Mouse (Mus musculus): ENCODE results near the gene Lacc1.
"Not testable (repeated sequence)": the region's sequence is repeated elsewhere in the genome, so short reads cannot be mapped to it uniquely, and the experiment has no call there.

Gene Lacc1

DNA sequence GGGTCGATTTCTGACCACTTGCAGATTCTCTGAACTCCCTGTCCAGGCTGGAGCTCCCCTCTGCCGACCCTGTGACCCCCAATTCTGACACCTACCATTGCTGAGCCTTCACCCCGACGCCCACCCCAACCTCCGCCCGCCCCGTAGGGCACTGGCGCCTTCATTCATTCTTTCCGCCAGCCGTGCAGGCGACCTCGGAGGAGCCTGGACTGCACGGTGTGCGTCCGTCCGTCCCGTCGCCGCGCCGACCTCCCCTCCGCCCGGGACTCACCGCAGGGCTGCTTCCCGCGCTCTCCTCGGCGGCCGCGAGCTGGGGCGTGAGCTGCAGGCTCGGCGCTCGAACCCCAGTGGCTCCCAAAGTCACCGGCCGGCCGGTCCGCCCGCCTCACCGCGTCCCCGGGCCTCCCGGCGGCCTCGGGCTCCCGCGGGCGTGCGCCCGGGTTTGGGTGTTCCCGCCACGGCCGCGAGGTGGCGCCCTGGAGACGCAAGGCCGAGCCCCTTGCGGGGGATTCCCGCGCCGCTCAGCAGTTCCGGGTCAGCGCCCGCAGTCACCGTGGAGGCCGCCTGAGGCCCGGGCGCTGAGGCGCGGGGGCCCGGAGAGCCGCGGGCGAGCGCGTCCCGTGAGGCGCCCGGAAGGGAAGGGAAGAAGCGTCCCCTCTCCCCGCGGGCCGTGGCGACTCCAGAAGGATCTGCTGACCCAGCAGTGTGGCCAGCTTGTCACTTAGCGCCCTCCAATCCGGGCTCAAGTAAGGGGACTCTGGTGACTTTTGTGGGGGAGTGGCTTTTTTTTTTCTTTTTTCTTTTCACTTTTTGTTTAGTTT lies at the start of gene Lacc1, which contains the start of gene Ccdc122:
Lacc1 (minus strand) TSS at position 679 of the 821 bp plus-strand sequence.
Ccdc122 (plus strand) TSS at position 547 of the 821 bp plus-strand sequence.
- peak; percentile 80 to 83 for DNase-seq (ENCODE audit: low spot score in 2 of 2)

DNA sequence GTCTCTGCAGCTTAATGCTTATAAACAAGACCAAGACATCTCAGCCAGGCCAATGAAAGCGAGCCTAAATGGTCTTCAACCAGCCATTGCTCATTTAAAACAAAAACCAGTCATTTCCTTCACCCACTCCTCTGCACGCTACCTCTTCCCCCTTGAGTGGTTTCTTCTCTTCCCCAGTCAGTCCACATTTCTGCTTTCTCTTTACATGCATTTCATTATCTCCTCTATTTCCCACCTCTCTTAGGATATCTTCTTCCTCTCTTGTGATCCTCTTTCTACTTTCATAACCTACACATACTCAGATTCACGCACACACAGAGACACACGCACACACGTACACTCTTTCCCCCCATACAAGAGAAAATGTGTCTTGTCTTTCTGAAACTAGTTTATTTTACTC lies 44.5 kb upstream of the Lacc1 start:
- no peak for DNase-seq (ENCODE audit: low spot score in 2 of 2)

DNA sequence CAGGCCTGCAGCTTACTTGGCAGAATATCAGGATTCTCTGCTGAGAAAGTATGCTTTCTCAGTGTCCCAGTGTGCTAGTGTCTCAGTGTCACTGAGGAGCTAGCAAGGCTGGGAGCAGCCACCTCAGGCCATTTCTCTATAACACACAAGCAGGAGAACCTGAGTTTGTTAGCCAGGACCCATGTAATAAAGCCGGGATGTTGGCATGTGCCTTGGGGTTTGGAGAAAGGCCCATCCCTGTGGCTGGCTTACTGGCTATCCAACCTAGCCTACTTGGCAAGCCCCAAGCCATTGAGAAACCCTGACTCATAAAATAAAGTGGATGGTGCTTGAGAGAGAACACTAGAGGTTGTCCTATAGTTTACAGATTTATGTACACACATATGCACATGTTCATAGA lies 32.7 kb upstream of the Lacc1 start:
- DNase-seq (ENCODE audit: low spot score in 2 of 2), result peak in 1 of 2 experiments; percentile 30

DNA sequence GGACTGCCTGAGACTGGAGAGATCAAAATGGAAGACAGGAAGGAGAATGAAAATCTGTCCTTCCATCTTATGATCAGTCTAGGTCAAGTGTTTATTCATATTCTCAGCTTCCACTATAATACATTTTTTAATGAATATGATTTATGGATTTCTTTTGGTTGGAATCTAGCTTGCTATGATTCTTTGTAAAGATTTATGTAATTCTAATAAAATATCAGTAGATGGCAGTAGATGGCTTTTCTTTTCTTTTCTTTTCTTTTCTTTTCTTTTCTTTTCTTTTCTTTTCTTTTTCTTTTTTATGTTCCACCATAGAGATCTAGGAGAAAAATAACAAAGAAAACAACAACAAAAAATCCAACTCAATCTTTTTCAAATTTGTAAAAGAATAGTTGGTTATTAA lies 16.6 kb upstream of the Lacc1 start:
- DNase-seq (ENCODE audit: low spot score in 2 of 2), result no peak

DNA sequence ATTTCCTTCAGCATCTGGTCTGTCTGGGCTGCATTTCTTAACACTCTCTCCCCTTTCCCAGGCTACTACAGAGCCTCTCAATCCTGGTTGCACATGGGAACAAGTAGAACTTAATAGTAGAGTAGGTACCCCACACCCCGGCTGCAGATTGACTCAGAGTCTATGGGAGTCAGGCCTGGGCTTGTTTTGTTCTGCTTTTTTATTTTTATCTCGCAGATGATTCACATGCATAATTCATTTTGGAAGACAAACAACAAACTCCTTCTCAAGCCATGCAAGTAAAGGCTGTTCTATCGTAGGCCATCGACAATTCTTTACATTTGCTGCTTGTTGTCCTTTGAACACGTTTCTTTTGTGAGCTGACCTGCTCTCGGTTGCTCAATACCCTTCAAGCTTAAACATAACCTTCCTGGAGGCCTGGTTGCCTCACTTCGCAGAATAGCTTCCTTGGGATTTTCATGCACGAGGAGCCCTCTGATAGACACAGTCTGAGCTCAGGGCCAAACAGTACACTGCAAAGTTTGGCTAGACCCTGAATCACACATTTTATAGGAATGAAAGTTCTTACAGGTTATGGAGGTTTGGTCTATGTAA lies 1.2 kb upstream of the Lacc1 start:
- peak; percentile 29 to 53 for DNase-seq (ENCODE audit: low spot score in 2 of 2)

DNA sequence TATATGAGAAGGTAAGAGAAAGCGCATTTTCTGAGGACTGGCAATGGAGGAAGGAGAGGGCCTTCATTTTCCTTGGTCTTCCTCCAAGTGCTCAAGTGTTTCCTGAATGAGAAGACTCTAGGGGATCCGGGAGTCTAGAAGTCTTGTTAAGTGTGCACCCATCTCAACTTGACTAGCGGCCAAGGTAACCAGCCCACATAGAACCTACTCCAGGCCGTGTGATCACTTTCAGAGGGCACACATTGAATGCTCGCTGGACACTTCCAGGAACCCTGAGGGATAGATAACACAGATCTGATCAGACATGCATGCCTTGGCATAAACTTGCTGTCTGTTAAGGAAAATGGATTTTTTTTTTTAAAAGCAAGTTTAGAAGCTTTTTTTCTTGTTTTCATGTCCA lies 626 bp upstream of the Lacc1 start:
- no peak for DNase-seq (ENCODE audit: low spot score in 2 of 2)

DNA sequence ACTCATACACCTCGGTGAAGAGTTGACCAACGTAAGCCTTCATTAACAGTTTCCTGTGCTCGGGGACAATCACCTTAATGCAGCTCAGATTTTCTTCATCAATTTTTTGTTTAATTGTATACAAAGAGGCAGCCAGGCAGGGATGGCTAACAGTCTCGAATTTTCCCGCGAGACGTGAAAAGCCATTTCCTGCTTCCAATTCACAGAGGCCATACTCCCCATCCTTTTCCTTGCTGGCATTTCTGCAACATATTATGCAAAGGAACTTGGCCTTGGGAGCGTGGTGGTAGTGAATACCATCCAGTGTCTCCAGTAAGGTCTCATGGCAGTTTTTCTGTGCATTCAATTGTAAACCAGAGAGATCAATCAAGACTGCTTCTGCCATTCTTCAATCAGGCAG lies 1.7 kb downstream of the Lacc1 start:
- no peak for DNase-seq (ENCODE audit: low spot score in 2 of 2)

DNA sequence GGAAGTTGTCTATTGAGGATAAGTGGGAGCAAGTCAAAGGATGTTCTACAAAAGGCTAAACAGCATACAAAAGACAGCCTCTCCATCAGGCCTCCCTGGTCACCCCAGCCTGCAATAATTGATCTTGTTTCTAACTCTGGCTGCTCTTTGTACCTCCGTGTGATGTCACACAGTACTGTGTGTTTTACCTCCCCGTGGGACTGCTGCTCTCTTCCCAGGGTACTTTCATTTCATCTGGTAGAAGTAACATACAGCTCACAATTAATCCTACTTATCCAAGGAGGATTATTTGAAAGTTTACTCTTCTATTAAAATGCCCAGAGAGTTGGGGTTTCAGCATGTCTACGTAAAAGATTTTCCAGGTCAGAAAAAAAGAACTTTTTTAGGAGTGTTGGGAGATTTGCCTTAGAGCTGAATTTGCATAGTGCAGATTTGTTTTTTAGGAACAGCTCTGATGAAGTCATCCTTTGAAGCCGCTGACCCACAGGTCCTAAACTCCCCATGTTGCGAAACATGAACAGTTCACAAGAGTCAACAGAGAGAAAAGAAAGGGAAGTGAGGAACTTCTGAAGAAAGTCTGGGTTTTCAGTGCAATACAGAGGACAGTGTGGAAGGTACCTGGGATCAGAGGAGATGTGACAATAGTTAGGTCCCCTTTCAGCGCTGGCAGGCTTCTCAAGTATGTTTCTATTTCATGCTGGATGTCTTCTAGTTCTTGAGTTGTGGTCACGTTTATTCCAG lies 2.4 kb downstream of the Lacc1 start:
- peak in 1 of 2 experiments; percentile 28 for DNase-seq (ENCODE audit: low spot score in 2 of 2)

DNA sequence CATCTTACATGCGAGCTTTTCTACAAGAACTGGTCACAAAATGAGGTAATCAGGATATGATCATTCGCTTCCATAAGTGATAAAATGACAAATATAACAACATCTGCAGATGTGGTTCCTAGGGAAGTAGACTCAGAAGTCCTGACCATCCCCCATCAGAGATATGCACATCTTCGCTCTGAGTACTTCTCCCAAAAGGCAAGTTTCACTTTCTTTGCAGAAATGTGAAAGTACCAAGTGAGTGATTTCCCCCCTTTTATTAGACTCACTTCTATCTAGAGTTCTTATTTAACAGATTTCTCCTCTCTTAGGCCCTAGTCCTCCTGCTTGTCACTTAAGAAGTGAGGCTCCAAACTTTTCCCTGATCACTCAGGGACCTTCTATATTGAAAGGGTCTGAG lies 3.3 kb downstream of the Lacc1 start:
- no peak for DNase-seq (ENCODE audit: low spot score in 2 of 2)

DNA sequence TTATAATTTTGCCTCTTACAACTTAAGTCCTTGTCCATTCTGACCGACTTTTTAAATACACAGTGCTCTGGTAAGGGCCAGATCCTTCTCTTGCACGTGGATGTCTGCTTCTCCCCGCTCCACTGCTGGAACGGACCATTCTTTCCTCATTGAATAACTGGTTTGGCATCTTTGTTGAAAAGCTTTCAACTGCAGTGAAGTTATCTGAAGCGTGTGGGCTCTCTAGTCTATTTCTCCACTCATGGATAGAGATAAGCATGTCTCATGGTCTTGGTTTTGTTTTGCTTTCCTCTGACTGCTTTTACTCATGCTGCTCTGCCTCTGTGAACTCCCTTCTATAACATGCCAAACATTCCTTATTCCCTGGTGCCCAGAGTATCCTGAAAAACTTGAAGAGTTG lies 4.3 kb downstream of the Lacc1 start:
- DNase-seq (ENCODE audit: low spot score in 2 of 2), result no peak

DNA sequence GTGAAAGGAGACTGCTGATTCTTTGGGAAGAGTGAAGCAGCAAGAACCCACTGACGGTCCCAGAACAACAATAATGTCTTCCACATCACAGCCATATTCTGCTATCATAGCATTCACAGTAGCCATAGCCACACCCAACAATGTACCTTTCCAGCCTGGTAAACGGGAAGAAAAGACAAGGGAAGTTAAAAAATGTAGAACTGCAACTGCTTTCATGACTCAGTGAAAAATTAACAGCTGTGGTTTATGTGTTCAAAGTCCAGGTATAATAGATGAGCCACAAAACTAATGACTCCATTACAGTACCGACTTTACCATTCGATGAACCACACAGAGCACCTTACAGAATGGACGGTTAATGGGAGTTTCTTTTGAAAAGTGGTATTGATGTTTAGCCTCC lies 5.9 kb downstream of the Lacc1 start:
- no peak for DNase-seq (ENCODE audit: low spot score in 2 of 2)

DNA sequence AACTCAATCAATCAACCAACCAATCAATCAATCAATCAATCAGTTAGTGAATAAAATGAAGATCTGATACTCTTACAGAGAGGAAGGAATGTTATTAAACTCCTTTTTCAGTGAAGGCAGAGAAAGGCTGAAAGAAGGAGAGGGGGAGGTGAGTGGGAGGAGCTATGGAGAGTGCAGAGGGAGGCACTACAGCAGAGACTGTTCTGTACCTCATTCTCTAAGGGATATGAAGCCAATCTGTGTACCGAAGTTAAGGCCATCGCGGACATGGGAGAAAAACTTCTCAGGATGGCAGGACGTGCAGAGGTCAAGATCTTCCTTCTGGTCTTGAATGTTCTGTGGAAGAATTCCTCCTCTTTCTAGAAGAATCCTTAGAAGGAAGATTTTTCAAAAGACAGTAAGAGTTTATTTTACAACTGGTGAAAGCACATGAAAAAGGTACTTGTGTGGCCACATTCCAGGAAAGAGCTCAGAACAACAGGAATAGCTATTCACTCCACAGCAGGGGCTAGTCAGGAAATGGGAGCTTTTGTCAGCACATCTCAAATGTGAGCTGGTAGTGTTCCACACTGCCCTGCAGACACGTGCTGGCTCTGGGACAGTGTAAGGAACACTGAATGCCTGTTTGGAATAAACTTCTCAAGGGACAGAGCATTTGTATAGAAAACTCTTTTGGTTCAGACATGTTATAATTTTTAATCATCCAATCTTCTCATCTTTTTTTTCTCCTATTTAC lies 7.2 kb downstream of the Lacc1 start:
- no peak for DNase-seq (ENCODE audit: low spot score in 2 of 2)

DNA sequence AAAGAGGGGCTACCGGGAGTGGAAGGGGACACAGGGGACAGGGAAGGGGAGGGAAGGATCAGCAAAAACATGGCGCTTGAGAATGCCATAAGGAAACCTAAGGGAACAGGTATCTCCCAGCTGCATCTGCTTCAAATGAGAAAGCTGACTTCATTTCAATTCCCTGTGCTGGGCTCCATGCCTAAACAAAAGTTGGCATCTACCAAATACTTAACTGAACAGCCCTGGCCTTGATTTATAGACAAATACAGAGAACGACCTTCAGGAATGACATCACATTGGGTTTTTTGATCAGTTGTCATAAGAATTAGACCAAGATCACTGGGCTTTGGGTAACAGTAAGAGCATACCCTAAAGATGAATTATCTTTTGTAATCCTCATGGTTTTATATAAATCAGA lies 12.2 kb downstream of the Lacc1 start:
- no peak for DNase-seq (ENCODE audit: low spot score in 2 of 2)

DNA sequence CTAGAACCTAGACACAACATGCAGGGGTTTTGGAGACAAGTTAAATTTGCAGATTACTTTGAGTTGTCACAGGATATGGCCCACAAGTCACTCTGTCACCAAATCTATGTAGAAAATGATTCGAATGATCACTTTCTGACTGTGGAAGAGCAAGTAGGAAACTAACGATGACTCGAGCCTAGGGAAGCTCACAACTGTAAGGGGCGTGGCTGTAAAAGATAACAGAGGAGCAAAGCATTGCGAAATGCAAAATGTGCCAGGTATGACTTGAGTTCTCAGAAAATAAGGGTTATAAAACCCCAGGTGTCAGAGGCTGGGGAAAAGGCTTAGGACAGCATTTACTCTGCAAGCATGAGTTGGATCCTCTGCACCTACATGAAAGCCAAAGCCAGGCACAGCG lies 19.5 kb downstream of the Lacc1 start:
- DNase-seq (ENCODE audit: low spot score in 2 of 2), result no peak

DNA sequence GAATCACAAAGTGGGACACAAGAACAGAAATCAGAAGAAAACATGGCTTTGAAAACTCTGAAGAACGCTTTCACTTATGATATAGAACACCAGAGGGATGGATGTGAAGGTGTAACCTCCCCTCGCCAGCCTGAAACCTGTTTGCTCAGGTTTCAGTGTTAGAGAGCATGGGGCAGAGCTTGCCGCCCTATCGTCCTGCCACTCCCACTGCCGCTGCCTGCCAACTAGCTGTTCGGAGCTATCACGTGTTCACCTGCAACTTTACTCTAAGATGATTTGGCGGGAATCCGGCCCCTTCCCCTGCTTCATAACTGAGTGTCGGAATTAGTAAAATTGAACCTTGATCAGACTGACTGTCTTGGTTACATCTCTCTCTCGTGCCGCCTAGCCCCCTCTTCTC lies 19.9 kb downstream of the Lacc1 start:
- DNase-seq (ENCODE audit: low spot score in 2 of 2), result not testable (repeated sequence)

DNA sequence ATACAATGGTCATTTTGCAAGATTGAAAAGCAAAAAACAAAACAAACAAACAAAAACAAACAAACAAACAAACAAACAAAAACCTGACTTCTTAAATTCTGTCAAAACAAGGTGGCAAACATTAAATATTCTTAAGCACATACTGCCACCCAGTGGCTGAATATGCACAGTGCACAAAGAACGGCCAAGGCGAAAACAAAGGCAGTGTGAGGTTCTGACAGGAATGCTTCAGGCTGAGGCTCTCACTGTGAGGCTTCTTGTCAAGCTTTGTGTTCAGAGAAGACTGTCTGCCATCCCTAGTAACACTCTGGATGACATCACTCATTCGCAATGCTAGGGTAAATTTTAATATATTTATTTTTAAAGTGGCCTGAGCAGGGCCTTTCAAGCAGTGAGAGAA lies 24.9 kb downstream of the Lacc1 start:
- DNase-seq (ENCODE audit: low spot score in 2 of 2), result peak; percentile 42 to 53

DNA sequence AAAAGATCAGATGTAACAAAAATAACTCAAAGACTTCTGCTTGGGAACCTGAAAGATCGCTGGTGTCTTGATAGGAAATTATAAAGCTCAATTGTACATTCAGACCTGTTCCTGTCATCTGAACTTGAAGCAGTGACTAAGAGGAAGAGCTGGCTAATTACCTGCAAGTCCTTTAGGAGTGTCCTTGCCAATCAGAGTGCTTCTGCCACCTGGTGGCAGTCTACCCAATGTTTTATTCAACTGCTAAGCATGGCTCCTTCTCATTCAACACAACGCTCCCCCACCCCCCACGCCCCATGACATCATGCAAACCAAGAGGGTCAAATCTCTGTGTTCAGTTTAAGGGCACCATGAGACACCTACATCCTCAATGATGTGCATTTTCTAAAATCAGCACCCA lies 28.5 kb downstream of the Lacc1 start:
- peak; percentile 51 to 68 for DNase-seq (ENCODE audit: low spot score in 2 of 2)

DNA sequence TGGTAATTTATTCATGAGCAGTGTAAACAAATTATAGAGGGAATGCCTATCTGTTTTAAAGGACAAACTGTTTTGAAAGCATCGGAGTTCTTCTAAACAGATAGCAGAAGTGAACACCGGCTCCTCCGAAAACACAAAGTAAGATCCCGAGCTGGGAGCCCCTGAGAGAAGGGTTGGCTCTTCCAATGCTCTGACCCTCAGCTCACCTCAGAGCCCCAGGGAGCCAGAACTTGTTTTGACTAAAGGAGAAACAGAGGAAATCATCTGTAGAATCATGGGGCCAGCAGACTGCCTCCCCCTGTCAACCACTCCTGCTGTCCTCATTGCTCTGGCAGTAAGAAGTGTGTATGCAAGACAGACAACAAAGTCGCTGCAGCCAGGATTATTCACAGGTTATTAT lies 31.1 kb downstream of the Lacc1 start:
- no peak for DNase-seq (ENCODE audit: low spot score in 2 of 2)

DNA sequence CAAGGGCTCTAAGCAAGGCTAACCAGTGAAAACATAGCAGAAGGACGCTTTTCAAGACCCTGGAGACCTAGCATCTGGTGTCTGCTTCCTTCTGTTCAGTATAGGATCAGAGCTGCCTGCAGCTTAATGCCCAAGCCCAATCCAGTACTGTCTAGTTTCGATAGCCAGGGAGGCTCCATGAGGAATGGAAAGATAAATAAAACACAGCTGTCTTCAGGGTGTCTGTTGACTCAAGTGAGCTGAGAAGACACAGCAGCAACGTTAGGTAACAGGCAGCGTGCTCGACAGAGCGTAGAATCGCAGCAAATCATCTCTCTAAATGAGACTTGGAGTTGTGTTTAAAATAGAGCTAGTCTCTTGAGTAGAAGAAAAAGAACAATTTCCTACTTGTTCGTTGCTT lies 32.0 kb downstream of the Lacc1 start:
- DNase-seq (ENCODE audit: low spot score in 2 of 2), result no peak

DNA sequence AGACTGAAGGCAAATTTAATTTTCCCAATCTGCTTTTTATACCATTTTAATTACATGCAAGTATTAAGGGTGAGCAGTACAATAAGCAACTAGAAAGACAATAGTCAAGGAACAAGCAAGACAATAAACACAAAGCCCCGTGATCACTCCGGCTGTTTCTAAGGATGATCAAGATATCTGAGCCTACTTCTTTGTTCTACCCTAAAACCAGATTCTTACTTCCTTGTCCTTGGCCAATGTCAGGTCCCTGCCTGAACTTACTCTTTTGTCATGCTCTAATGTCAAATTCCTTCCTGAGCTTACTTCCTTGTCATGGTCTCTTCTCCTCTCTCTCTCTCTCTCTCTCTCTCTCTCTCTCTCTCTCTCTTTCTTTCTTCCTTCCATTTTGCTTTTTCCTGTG lies 46.4 kb downstream of the Lacc1 start:
- DNase-seq (ENCODE audit: low spot score in 2 of 2), result not testable (repeated sequence)

DNA sequence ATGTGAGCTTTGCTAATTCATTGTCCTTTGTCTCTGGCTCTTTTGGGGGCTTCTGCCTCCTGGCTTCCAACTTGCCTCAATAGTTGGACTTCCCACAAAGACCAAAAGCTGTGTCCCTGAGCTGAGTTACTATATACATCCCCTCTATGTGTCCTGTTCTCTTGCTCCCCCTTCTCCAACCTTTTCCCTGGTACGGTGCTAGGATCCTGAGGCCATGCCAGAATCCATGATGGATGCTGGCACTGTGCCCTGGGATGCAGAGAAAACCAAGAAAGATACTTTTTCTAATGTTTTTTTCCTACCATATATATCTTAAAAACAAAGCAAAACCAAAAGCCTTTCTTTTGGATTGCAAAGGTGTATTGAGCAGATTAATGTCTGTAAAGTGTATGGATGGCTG lies 54.9 kb downstream of the Lacc1 start:
- DNase-seq (ENCODE audit: low spot score in 2 of 2), result no peak

DNA sequence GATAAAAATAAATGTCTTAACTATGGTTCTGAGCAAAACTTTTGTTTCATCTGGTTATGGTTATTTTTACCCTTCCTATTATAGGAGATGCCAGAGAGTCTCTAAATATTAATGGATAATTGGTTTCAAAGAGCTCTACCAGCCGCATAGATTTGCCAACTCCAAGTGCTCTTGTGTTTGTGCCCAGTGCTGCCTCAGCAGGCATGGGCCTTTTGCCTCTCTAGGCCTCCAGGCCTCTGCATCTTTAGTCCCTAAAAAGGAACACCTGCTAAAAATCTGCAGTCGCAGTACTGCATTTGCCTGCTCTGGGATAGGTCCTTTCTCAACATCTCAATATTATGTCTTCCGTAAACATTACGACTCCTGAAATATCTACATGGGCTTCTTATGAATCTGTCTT lies 55.5 kb downstream of the Lacc1 start:
- no peak for DNase-seq (ENCODE audit: low spot score in 2 of 2)

All from urinary bladder, postnatal 36 days (tissue).